In genomic region chr10:24142735-24143134, GRCm38 (mm10) we compare ENCODE assay signal across 19 mouse cellular contexts. TPM values are rescaled to one million over a fixed set of nuclear protein-coding genes. Genes with fewer than 3 reads are reported as not detected.
"Had no signal": no experiment of that assay in that cellular context is flagged by ENCODE, and none has a peak within 500 bp of the region (broad histone marks: within the 10 kb centered on the region; RNA-seq: fewer than 3 reads in every experiment).

No protein-coding gene starts in this region.

- H3K4me2 ChIP-seq: limb, embryonic 13.5 days; neural tube, embryonic 12.5 days had no signal

- DNase-seq: kidney, postnatal 36 days; left cerebral cortex, postnatal 4 days; lung, adult 18-20 months; midbrain, embryonic 14.5 days; right cerebral cortex, postnatal 14 days; thymus, adult 18-20 months; thymus, postnatal 14 days had no signal

- H3K36me3 ChIP-seq: limb, embryonic 13.5 days; midbrain, embryonic 10.5 days; neural tube, embryonic 12.5 days had no signal

- H3K9ac ChIP-seq: limb, embryonic 13.5 days; liver, embryonic 14.5 days; neural tube, embryonic 12.5 days had no signal

- H3K4me1 ChIP-seq: midbrain, embryonic 10.5 days; neural tube, embryonic 12.5 days had no signal

- H3K4me3 ChIP-seq: limb, embryonic 13.5 days; midbrain, embryonic 10.5 days; neural tube, embryonic 12.5 days had no signal

- H3K9me3 ChIP-seq: limb, embryonic 13.5 days; midbrain, embryonic 10.5 days; neural tube, embryonic 12.5 days had no signal

- H3K27ac ChIP-seq: kidney, postnatal 0 days; limb, embryonic 13.5 days; liver, embryonic 14.5 days; midbrain, embryonic 10.5 days; neural tube, embryonic 12.5 days; stomach, postnatal 0 days had no signal

- H3K27me3 ChIP-seq: limb, embryonic 13.5 days; neural tube, embryonic 12.5 days had no signal

RNA-seq across cellular contexts. Expression of gene Taar9, which starts 33.4 kb away (rescaled TPM):
- total RNA-seq: layer of hippocampus, adult 18-20 months; layer of hippocampus, postnatal 10 days; left cerebral cortex, postnatal 10 days; left cerebral cortex, postnatal 4 days; liver, adult 2 months had no signal
- polyA plus RNA-seq: kidney, postnatal 0 days; limb, embryonic 13.5 days; liver, adult 2 months; liver, embryonic 14.5 days; lung, embryonic 16.5 days; midbrain, embryonic 14.5 days; neural tube, embryonic 12.5 days; small intestine, adult 2 months; stomach, postnatal 0 days had no signal

RNA-seq across cellular contexts. Expression of gene Taar8c, which starts 41.0 kb away (rescaled TPM):
- total RNA-seq: layer of hippocampus, adult 18-20 months; layer of hippocampus, postnatal 10 days; left cerebral cortex, postnatal 10 days; left cerebral cortex, postnatal 4 days; liver, adult 2 months had no signal
- polyA plus RNA-seq: kidney, postnatal 0 days; limb, embryonic 13.5 days; liver, adult 2 months; liver, embryonic 14.5 days; lung, embryonic 16.5 days; midbrain, embryonic 10.5 days; midbrain, embryonic 14.5 days; neural tube, embryonic 12.5 days; small intestine, adult 2 months; stomach, postnatal 0 days had no signal

RNA-seq across cellular contexts. Expression of gene Taar8b, which starts 50.6 kb away (rescaled TPM):
- total RNA-seq: layer of hippocampus, adult 18-20 months; layer of hippocampus, postnatal 10 days; left cerebral cortex, postnatal 10 days; left cerebral cortex, postnatal 4 days; liver, adult 2 months had no signal
- polyA plus RNA-seq: kidney, postnatal 0 days; limb, embryonic 13.5 days; liver, adult 2 months; liver, embryonic 14.5 days; lung, embryonic 16.5 days; midbrain, embryonic 10.5 days; midbrain, embryonic 14.5 days; neural tube, embryonic 12.5 days; stomach, postnatal 0 days had no signal
